Comparison of ENCODE assay signal across 16 mouse cellular contexts in the genomic region with DNA sequence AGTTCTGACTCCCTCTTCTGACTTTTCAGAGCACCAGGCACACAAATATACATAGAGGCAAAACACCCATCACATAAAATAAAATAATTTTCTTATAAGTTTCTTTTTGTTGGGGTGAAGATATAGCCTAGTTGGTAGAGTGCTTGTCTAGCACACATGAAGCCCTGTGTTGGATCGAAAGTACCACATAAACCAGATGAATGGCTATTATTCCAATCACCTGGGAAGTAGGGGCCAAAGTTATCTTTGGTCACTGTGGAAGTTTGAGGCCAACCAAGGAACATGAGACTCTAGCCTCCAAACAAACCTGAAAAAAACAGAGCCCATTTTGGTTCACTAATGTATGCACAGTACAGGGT. TPM values are rescaled to one million over a fixed set of nuclear protein-coding genes. Genes with fewer than 3 reads are reported as not detected.
A peak's percentile ranks its signal among the peaks of the same experiment; 100 is the strongest.
DNase-seq lines count a peak whose midpoint lies in the region; TF ChIP-seq lines count a peak whose summit lies in the region.
"Had no signal": no experiment of that assay in that cellular context is flagged by ENCODE, and none has a peak within 500 bp of the region (broad histone marks: within the 10 kb centered on the region; RNA-seq: fewer than 3 reads in every experiment).

No protein-coding gene starts in this region.

- H3K4me2 ChIP-seq in CH12.LX (ENCODE audit: insufficient read depth, low read depth, poor library complexity, severe bottlenecking): peak overlapping the region; percentile 87

- peaks cover 8 to 76% of the 10 kb centered on the region in 2 experiments for H3K4me1 ChIP-seq in CH12.LX (ENCODE audit: control insufficient read depth in 1 of 2, insufficient read depth in 2 of 2)

- no peak for TF ChIP-seq RAD21 in CH12.LX (IDR thresholded peaks at IDR 0.05; ENCODE audit: low read depth, low read length)

- in situ Hi-C loops in CH12.LX (cut with MboI; ENCODE audit: low pct_ligation_motif_present, low pct_unique_long_range_greater_than_20kb, low sequenced_read_pairs): no loop called here

- dilution Hi-C loops in CH12.LX (cut with MboI; ENCODE audit: extremely low pct_ligation_motif_present, extremely low pct_unique_long_range_greater_than_20kb, low sequenced_read_pairs): no loop called here

- no peak overlapping the region for H3K4me3 ChIP-seq in CH12.LX (replicated peaks in 1 of 3; ENCODE audit: low read depth in 2 of 3, low read length in 2 of 3, poor library complexity in 1 of 3)

- no peak for TF ChIP-seq POLR2A in CH12.LX (IDR thresholded peaks at IDR 0.05; ENCODE audit: low read depth, low read length)

- no peak for DNase-seq in CH12.LX (ENCODE audit: extremely low read depth)
- no peak for DNase-seq in left cerebral cortex, adult 11 months (ENCODE audit: low spot score)
- DNase-seq: adrenal gland, adult 2 months; adrenal gland, adult 8-10 months; adrenal gland, postnatal 10 days; adrenal gland, postnatal 14 days; adrenal gland, postnatal 25 days; adrenal gland, postnatal 36 days; B cell, adult 2 months; cerebellum, adult 11 months; cerebellum, adult 11-12 months; cerebellum, adult 18-20 months; cerebellum, adult 2 months; cerebellum, adult 8-10 months had no signal

- TF ChIP-seq EP300 in CH12.LX (IDR thresholded peaks at IDR 0.05; ENCODE audit: low read length): no peak

- no peak for TF ChIP-seq CTCF in CH12.LX (conservative IDR thresholded peaks at IDR 0.05 in 1 of 2, IDR thresholded peaks at IDR 0.05 in 1 of 2; ENCODE audit: low read depth in 2 of 2, low read length in 2 of 2)

- peak overlapping the region; percentile 88 for H3K27ac ChIP-seq in CH12.LX (ENCODE audit: insufficient read depth, low read depth)

- H3K79me2 ChIP-seq in CH12.LX (replicated peaks; ENCODE audit: control insufficient read depth, extremely low read depth, insufficient read depth, poor library complexity, severe bottlenecking): peaks cover 94% of the 10 kb centered on the region

- H3K9me3 ChIP-seq in CH12.LX (replicated peaks; ENCODE audit: low read length): no peaks in the 10 kb centered on the region
- H3K9me3 ChIP-seq: G1E had no signal

- H3K27me3 ChIP-seq in CH12.LX (replicated peaks): no peaks in the 10 kb centered on the region
- H3K27me3 ChIP-seq: Patski had no signal

- peak overlapping the region; percentile 20; the same call in 1 of the 2 replicates for H3K9ac ChIP-seq in CH12.LX (ENCODE audit: insufficient read depth, low read depth)

- peaks cover 2 to 3% of the 10 kb centered on the region in 2 experiments for H3K36me3 ChIP-seq in CH12.LX (replicated peaks in 1 of 2; ENCODE audit: control insufficient read depth in 1 of 2, insufficient read depth in 1 of 2, low read length in 1 of 2)

TF ChIP-seq in CH12.LX, 34 proteins besides CTCF, POLR2A, EP300 and RAD21:
- TF ChIP-seq SIN3A (IDR thresholded peaks at IDR 0.05; ENCODE audit: low read length) (0 out of 2 replicates have a peak, but pooled peaks have one; percentile 42), ZMIZ1 (IDR thresholded peaks at IDR 0.05; ENCODE audit: low read depth, low read length) (0 out of 2 replicates have a peak, but pooled peaks have one; percentile 1), MAX (IDR thresholded peaks at IDR 0.05; ENCODE audit: low read length) (peak; percentile 4; the same call in 1 of the 2 replicates), MAZ (IDR thresholded peaks at IDR 0.05; ENCODE audit: low read depth, low read length) (no peak), CHD1 (IDR thresholded peaks at IDR 0.05; ENCODE audit: low read depth, low read length) (peak; percentile 95), MXI1 (IDR thresholded peaks at IDR 0.05; ENCODE audit: low read depth, low read length) (peak; percentile 69; the same call in 1 of the 2 replicates), ZC3H11A (IDR thresholded peaks at IDR 0.05; ENCODE audit: low read depth, low read length) (no peak)

RNA-seq across cellular contexts. Expression of a gene that starts 22.1 kb away (rescaled TPM):
- total RNA-seq in CH12.LX (2012; rRNA removed) (15.2 and 21.7 TPM in 2 replicates), CH12.LX (2014; rRNA removed) (3.0 TPM in 2 replicates)
- 6.9 and 7.7 TPM in 2 replicates for polyA plus RNA-seq in CH12.LX (2012; ENCODE audit: insufficient read length, low read depth)
